Mouse (Mus musculus) kidney, embryonic 16.5 days (tissue): ENCODE measurements at regions not wholly inside any gene's neighbourhood (a gene's known extent, or its start where the extent isn't known, plus 50 kb on each side); places are given as distances from the start of the nearest gene placed in this dataset.

Source experiments
- ATAC-seq: fragments of 200-750 bp; cut with Nextera tagmentation; 2 replicates; pipeline ENCODE4 v1.8.0; 2017; ENCODE audit warnings: moderate TSS enrichment; ENCODE audit not compliant: low FRiP score, low TSS enrichment
- H3K27ac ChIP-seq: fragments of 300-500 bp; sonication (generic); 2 replicates; pipeline ENCODE4 v1.5.1; 2014; ENCODE audit warnings: low read length
- H3K27me3 ChIP-seq: fragments of 300-500 bp; sonication (generic); 2 replicates; pipeline ENCODE4 v1.6.1; 2014; ENCODE audit warnings: low read length, control low read depth, mixed read lengths; ENCODE audit not compliant: insufficient read depth
- H3K36me3 ChIP-seq: fragments of 300-500 bp; sonication (generic); 2 replicates; pipeline ENCODE4 v1.6.1; 2014; ENCODE audit warnings: low read length, control low read depth, mixed read lengths; ENCODE audit not compliant: insufficient read depth
- H3K4me1 ChIP-seq: fragments of 300-500 bp; sonication (generic); 2 replicates; pipeline ENCODE4 v1.6.1; 2014; ENCODE audit warnings: low read length, control low read depth, mixed read lengths; ENCODE audit not compliant: insufficient read depth
- H3K4me2 ChIP-seq: fragments of 300-500 bp; sonication (generic); replicated peaks from 2 replicates; pipeline ENCODE4 v1.6.1; 2014; ENCODE audit warnings: low read depth, low read length
- H3K4me3 ChIP-seq: fragments of 300-500 bp; sonication (generic); 2 replicates; pipeline ENCODE4 v1.5.1; 2014; ENCODE audit warnings: mild to moderate bottlenecking, low read length
- H3K9ac ChIP-seq: fragments of 300-500 bp; sonication (generic); replicated peaks from 2 replicates; pipeline ENCODE4 v1.6.1; 2014; ENCODE audit warnings: low read length
- H3K9me3 ChIP-seq: fragments of 300-500 bp; sonication (generic); 2 replicates; pipeline ENCODE4 v1.6.1; 2016; ENCODE audit warnings: low read length, control low read depth
- whole genome bisulfite sequencing: fragments of 180-500 bp; shearing (Covaris S2); extraction: QIAGEN DNeasy Blood & Tissue Kit; methylation state at CpG from one replicate; pipeline ENCODE4 v1.1.7; 2014; 5-methylcytosine and 5-hydroxymethylcytosine counted together

DNA sequence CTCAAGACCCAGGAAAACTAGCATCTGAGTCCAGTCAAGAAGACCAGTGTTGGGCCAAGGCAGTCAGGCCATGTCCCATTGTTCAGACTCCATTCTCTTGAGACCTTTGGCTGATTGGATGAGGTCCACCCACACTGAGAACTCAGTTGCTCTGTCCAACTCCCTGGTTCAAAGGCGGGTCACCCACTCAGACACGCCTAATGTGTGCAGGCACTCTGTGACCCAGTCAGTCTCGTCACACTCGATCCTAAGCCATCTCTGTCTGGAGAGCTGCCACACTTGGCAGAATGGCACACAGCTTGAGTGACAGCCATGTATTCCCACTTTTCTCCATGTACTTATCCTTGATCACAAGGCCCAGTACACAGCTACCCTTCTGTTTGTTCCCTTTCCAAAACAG is 189.8 kb upstream of the Hs6st1 start:
- Histone ChIP-seq H3K36me3 (no peaks in the 10 kb centered on the region), H3K9me3 (no peaks in the 10 kb centered on the region), H3K9ac (no peak overlapping the region), H3K4me2 (no peak overlapping the region), H3K27ac (no peak overlapping the region), H3K4me1 (peaks cover 9% of the 10 kb centered on the region; the same call in 1 of the 2 replicates), H3K4me3 (no peak overlapping the region), H3K27me3 (no peaks in the 10 kb centered on the region)
- no peak for ATAC-seq
- 90% methylated on average over 4 of the region's 4 CpGs for WGBS

GRCm38 (mm10) chr1:35879388-35880093 is 188.7 kb upstream of the Hs6st1 start:
- no peak overlapping the region for H3K27ac ChIP-seq
- H3K4me3 ChIP-seq, result no peak overlapping the region
- H3K9ac ChIP-seq, result no peak overlapping the region
- 82% methylated on average over 11 of the region's 11 CpGs for WGBS
- H3K9me3 ChIP-seq, result no peaks in the 10 kb centered on the region
- no peaks in the 10 kb centered on the region for H3K27me3 ChIP-seq
- H3K36me3 ChIP-seq, result no peaks in the 10 kb centered on the region
- no peak overlapping the region for H3K4me2 ChIP-seq
- H3K4me1 ChIP-seq, result peaks cover 9% of the 10 kb centered on the region; the same call in 1 of the 2 replicates
- ATAC-seq, result no peak

DNA sequence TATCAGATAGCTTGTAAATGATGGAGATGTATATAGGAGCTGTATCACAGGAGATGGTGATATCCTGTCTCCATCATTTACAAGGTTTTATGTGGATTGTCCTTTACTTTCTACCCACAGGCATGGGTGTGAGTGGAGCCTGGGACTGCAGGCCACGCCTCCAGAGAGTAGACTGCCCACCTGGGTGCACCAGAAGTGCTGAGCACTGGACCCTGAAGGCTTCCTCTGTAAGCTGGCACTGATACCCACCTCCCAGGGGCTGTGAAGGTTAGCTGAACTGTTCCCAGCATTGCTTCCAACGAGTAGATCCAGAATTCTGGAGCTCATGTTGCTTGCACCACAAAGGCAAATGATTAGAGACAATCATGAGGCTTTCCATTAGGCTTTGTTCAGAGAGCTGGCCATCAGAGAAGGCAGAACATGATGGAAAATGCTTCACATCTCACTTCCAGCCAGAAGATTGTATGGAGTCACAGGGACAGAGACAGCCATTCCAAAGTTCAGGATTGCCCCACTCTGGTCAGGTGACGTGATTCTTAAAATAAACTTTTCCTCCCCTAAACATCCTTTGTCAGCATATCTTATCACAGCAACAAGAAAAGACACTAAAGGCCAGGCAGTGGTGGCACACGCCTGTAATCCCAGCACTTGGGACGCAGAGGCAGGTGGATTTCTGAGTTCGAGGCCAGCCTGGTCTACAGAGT is 187.5 kb upstream of the Hs6st1 start:
- Histone ChIP-seq H3K4me2 (no peak overlapping the region), H3K9me3 (no peaks in the 10 kb centered on the region), H3K27me3 (no peaks in the 10 kb centered on the region), H3K27ac (no peak overlapping the region), H3K4me1 (0 out of 2 replicates have a peak, but pooled peaks cover 3% of the 10 kb centered on the region), H3K36me3 (no peaks in the 10 kb centered on the region), H3K9ac (no peak overlapping the region), H3K4me3 (no peak overlapping the region)
- WGBS, result 78% methylated on average over 6 of the region's 6 CpGs
- ATAC-seq, result peak; percentile 49; the same call in 1 of the 2 replicates

DNA sequence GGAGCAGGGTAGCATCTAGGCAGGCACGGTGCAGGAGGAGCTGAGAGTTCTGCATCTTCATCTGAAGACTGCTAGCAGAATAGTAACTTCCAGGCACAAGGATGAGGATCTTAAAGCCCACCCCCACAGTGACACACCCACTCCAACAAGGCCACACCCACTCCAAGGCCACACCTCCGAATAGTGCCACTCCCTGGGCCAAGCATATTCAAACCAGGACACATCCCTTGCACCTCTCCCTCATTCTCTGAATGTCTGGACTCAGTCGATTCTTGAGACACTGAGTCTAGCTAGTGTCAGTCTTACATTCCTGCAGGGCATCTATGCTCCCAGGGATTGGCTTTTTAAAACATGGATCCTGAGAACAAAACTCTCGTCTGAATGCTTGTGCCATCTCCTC is 186.7 kb upstream of the Hs6st1 start:
- 84% methylated on average over 4 of the region's 4 CpGs for WGBS
- ATAC-seq, result no peak
- no peaks in the 10 kb centered on the region for H3K27me3 ChIP-seq
- H3K4me1 ChIP-seq, result no peaks in the 10 kb centered on the region
- H3K4me2 ChIP-seq, result no peak overlapping the region
- H3K4me3 ChIP-seq, result no peak overlapping the region
- no peak overlapping the region for H3K27ac ChIP-seq
- no peaks in the 10 kb centered on the region for H3K9me3 ChIP-seq
- H3K36me3 ChIP-seq, result no peaks in the 10 kb centered on the region
- H3K9ac ChIP-seq, result no peak overlapping the region

DNA sequence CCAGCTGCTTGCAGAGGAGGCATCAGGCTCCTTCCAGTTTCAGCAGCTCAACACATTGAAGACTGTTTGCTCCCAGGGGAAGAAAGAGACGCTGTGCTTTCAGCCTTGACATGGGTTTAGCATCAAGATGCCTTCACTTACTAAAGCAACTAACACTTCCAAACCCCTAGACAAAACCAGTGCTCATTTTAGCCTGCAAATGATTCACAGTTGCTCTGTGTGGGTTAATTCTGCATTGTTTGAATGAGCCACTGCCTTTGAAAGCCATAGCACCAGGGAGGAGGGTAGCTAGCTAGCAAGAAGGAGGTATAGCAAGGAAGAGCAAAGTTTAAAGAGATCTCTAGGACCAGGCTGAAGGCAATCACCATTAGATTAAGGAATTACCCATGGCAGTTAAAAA is 186.1 kb upstream of the Hs6st1 start:
- Histone ChIP-seq H3K4me3 (no peak overlapping the region), H3K4me1 (no peaks in the 10 kb centered on the region), H3K36me3 (no peaks in the 10 kb centered on the region), H3K9me3 (no peaks in the 10 kb centered on the region), H3K4me2 (no peak overlapping the region), H3K9ac (no peak overlapping the region), H3K27ac (no peak overlapping the region), H3K27me3 (no peaks in the 10 kb centered on the region)
- no peak for ATAC-seq
- WGBS, result 79% methylated on average over 1 of the region's 1 CpGs

- Histone ChIP-seq H3K4me2 (no peak overlapping the region), H3K27me3 (no peaks in the 10 kb centered on the region), H3K27ac (no peak overlapping the region), H3K9ac (no peak overlapping the region), H3K36me3 (no peaks in the 10 kb centered on the region), H3K4me1 (peaks cover 10% of the 10 kb centered on the region; the same call in 1 of the 2 replicates), H3K4me3 (no peak overlapping the region), H3K9me3 (peaks cover 12% of the 10 kb centered on the region)
- 28% methylated on average over 19 of the region's 19 CpGs for WGBS
- 0 out of 2 replicates have a peak, but pooled peaks have one; percentile 34 for ATAC-seq
Measured at GRCm38 (mm10) chr1:35889731-35890499, 178.3 kb upstream of the Hs6st1 start.

DNA sequence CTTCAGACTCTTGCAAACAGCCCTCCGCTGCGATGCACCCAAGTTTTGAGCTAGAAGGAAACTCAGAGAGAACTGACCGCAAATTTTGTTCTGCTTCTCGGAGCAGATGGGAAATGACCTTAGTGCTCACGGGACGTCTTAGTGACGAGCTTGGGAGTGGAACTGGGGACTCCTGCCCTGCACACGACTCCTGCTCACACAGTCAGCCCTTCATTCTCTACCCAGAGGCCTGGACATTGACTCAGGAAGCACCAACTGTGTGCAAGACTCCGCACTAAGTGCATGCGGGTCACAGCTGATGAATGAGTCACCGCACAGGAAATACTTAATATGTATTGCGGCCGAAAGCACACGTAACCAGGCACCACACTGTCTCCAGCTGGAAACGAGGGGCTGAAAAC is 177.7 kb upstream of the Hs6st1 start:
- Histone ChIP-seq H3K27me3 (no peaks in the 10 kb centered on the region), H3K27ac (no peak overlapping the region), H3K4me3 (no peak overlapping the region), H3K4me1 (peaks cover 10% of the 10 kb centered on the region; the same call in 1 of the 2 replicates), H3K9ac (no peak overlapping the region), H3K36me3 (no peaks in the 10 kb centered on the region), H3K4me2 (no peak overlapping the region), H3K9me3 (peaks cover 17% of the 10 kb centered on the region)
- 0 out of 2 replicates have a peak, but pooled peaks have one; percentile 36 for ATAC-seq
- 63% methylated on average over 15 of the region's 15 CpGs for WGBS

DNA sequence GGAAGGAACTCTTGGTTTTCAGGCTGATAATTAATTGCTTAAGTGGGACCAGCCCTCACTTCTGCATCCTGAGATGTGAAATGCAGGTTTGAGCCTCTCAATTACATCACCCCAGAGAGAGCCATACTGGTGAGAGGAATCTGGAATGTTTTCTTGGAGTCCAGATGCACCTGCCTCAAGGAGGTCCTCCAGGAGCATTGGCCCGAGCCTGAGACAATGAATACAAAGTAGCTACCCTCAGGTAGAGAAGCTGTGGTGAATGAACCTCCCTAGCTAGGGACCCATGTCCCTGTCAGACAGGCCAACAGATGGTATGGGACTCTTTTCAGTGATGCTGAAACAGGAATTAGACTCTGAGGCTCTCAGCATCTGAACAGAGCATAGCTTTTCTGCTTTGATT is 168.7 kb upstream of the Hs6st1 start:
- no peaks in the 10 kb centered on the region for H3K4me1 ChIP-seq
- H3K27me3 ChIP-seq, result no peaks in the 10 kb centered on the region
- H3K9me3 ChIP-seq, result peaks cover 10% of the 10 kb centered on the region
- WGBS, result 57% methylated on average over 1 of the region's 1 CpGs
- no peak overlapping the region for H3K27ac ChIP-seq
- no peak overlapping the region for H3K9ac ChIP-seq
- ATAC-seq, result no peak
- H3K4me2 ChIP-seq, result no peak overlapping the region
- no peak overlapping the region for H3K4me3 ChIP-seq
- no peaks in the 10 kb centered on the region for H3K36me3 ChIP-seq

DNA sequence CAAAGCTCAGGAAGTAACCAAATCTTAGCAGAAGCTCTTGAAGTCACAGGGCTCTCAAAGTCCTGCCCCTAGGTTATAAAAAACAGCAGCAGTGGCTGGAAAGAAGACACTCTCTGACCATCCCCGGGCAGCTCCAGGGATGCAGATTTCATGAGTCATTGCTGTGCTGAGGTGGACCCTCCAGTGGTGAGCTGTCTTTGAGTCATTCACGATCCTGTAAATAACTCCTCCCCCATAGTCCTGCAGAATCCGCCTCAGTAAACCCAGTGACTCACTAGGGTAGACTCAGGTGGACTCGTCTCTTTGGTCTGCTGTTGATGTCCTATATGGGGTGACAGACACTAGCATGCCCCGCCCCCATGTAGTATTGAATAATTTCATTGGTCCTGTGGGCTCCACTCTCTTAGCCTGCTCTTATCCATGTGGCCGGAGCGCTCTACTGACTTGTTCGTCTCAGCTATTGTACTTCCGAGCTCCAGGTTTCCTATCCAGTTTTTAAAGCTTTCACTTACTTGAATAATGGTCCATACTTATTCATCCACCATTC is 164.1 kb upstream of the Hs6st1 start:
- no peak overlapping the region for H3K9ac ChIP-seq
- H3K9me3 ChIP-seq, result no peaks in the 10 kb centered on the region; the same call in 1 of the 2 replicates
- no peaks in the 10 kb centered on the region for H3K4me1 ChIP-seq
- no peaks in the 10 kb centered on the region for H3K36me3 ChIP-seq
- H3K4me3 ChIP-seq, result no peak overlapping the region
- ATAC-seq, result no peak
- 87% methylated on average over 9 of the region's 9 CpGs for WGBS
- H3K27ac ChIP-seq, result no peak overlapping the region
- H3K27me3 ChIP-seq, result no peaks in the 10 kb centered on the region
- H3K4me2 ChIP-seq, result no peak overlapping the region
